Mouse (Mus musculus): ENCODE results near the gene Hltf. TPM values are rescaled to one million over a fixed set of nuclear protein-coding genes. Genes with fewer than 3 reads are reported as not detected.

Gene Hltf
- 82.6 TPM for polyA plus RNA-seq (2014; fragmentation: Illumina TruSeq; extraction: RNeasy Lipid Tissue Mini Kit (QIAGEN cat#74804))

GRCm38 (mm10) chr3:20057306-20058196 lies at the start of gene Hltf:
Gene Hltf (plus strand): TSS chr3:20057811.

GRCm38 (mm10) chr3:20034719-20035404 lies 22.7 kb upstream of the Hltf start, which contains the start of gene Hps3:
Gene Hps3 (minus strand): TSS chr3:20035315.

GRCm38 (mm10) chr3:20154531-20155367 lies 97.1 kb downstream of the Hltf start, which contains the start of gene Gyg:
Gene Gyg (minus strand): TSS chr3:20155317.

Other genes starting within 250 kb of the Hltf start
- 81.8 TPM for gene Cp, start 100.8 kb upstream of the Hltf start, polyA plus RNA-seq (2014; fragmentation: Illumina TruSeq; extraction: RNeasy Lipid Tissue Mini Kit (QIAGEN cat#74804))
- gene Hps3, start 22.5 kb upstream of the Hltf start, polyA plus RNA-seq (2014; fragmentation: Illumina TruSeq; extraction: RNeasy Lipid Tissue Mini Kit (QIAGEN cat#74804)): 22.6 TPM
- gene Gyg, start 97.5 kb downstream of the Hltf start, polyA plus RNA-seq (2014; fragmentation: Illumina TruSeq; extraction: RNeasy Lipid Tissue Mini Kit (QIAGEN cat#74804)): 166 TPM
- gene Cpa3, start 184.4 kb downstream of the Hltf start, polyA plus RNA-seq (2014; fragmentation: Illumina TruSeq; extraction: RNeasy Lipid Tissue Mini Kit (QIAGEN cat#74804)): 22.7 TPM
- gene Cpb1, start 217.9 kb downstream of the Hltf start, polyA plus RNA-seq (2014; fragmentation: Illumina TruSeq; extraction: RNeasy Lipid Tissue Mini Kit (QIAGEN cat#74804)): 0.37 TPM